Mouse (Mus musculus) lung, embryonic 14.5 days (tissue): ENCODE data around the gene Olfr825. TPM values are rescaled to one million over a fixed set of nuclear protein-coding genes. Genes with fewer than 3 reads are reported as not detected.

Experiments used
- polyA plus RNA-seq: library from polyadenylated mRNA; unstranded; fragments of >200 nt; fragmentation: Nextera tagmentation; extraction: Ambion mirVana; gene quantifications from 2 replicates; pipeline ENCODE4 v1.2.1, GENCODE M21; 2014

Gene Olfr825
- polyA plus RNA-seq, 1 experiment from 2014 or later, result not detected

Other genes starting within 250 kb of the Olfr825 start
- gene Olfr818, start 217.7 kb downstream of the Olfr825 start, polyA plus RNA-seq, result not detected in 2 replicates
- not detected in 2 replicates for gene Olfr819, start 199.5 kb downstream of the Olfr825 start, polyA plus RNA-seq
- not detected in 2 replicates for gene Olfr247, start 190.6 kb downstream of the Olfr825 start, polyA plus RNA-seq
- gene Gm10310, start 181.7 kb downstream of the Olfr825 start, polyA plus RNA-seq, result not detected in 2 replicates
- gene Olfr820, start 154.1 kb downstream of the Olfr825 start, polyA plus RNA-seq, result not detected in 2 replicates
- gene Olfr821, start 136.4 kb downstream of the Olfr825 start, polyA plus RNA-seq, result not detected in 2 replicates
- gene Olfr822, start 95.6 kb downstream of the Olfr825 start, polyA plus RNA-seq, result not detected in 2 replicates
- not detected in 2 replicates for gene Olfr823, start 51.4 kb downstream of the Olfr825 start, polyA plus RNA-seq
- not detected in 2 replicates for gene Olfr824, start 36.8 kb downstream of the Olfr825 start, polyA plus RNA-seq
- gene Olfr826, start 17.4 kb upstream of the Olfr825 start, polyA plus RNA-seq, result not detected in 2 replicates
- not detected in 2 replicates for gene Olfr827, start 47.6 kb upstream of the Olfr825 start, polyA plus RNA-seq
- gene Neurod4, start 113.5 kb upstream of the Olfr825 start, polyA plus RNA-seq, result not detected in 2 replicates
- 0.66 TPM in 1 of 2 replicates, not detected in the other for gene Tespa1, start 156.1 kb upstream of the Olfr825 start, polyA plus RNA-seq
- gene Vmn2r84, start 227.6 kb upstream of the Olfr825 start, polyA plus RNA-seq, result not detected in 2 replicates